Mouse (Mus musculus) kidney, postnatal 4 days (tissue): ENCODE results near the gene Akr1c13.

Experiments used
- DNase-seq, 2 experiments: peaks; one replicate each; pipeline ENCODE4 v3.0.0; 2021; ENCODE audit warnings: mixed read lengths in 2 of 2

Gene Akr1c13

DNA sequence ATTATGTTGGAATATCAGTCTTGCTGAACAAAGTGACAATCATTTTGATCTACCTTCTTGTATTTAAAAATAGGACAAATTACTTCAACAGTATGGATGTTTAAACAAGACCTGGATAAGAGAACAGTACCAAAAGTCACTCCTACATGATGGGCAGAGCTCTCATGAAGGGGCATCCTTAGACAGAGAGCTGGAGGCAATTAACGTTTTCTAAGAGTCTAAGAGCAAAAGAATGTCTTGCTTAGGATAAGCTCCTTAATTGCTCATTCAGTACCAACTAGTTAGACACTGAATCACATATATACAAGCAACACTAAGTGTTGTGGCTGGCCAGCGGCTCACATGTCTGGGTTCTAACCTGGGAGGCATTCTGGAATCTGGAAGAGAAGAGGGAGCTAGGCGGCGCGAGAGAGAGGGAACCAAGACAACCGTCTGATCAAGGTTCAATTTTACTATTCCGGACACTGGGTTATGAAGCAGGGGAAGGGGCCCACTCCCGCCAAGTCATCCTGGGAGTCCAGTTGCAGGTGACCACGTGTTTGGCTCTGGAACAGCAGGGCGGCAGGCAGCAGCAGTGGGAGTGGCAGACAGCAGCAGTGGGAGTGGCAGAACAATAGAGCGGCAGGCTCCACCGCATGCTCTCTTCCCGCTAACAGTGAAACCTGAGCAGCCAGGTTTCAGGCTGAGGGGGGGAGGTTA, 54.1 kb downstream of the Akr1c13 start:
- DNase-seq = peak; percentile 56 to 73

GRCm38 (mm10) chr13:4249347-4249746, 58.4 kb downstream of the Akr1c13 start:
- DNase-seq = no peak
